Mouse (Mus musculus) layer of hippocampus, postnatal 36 days (tissue): ENCODE data around the gene Scamp2. TPM values are rescaled to one million over a fixed set of nuclear protein-coding genes. Genes with fewer than 3 reads are reported as not detected.

Experiments used
- DNase-seq, 2 experiments: peaks; one replicate each; pipeline ENCODE4 v3.0.0; 2022
- total RNA-seq, 2 experiments: library from RNA; stranded (reverse); gene quantifications; 2 replicates each; pipeline ENCODE4 v1.2.3; 2021

Scamp2 gene
- total RNA-seq, 2 experiments from 2014 or later, result 24.6 to 25.5 TPM

DNA sequence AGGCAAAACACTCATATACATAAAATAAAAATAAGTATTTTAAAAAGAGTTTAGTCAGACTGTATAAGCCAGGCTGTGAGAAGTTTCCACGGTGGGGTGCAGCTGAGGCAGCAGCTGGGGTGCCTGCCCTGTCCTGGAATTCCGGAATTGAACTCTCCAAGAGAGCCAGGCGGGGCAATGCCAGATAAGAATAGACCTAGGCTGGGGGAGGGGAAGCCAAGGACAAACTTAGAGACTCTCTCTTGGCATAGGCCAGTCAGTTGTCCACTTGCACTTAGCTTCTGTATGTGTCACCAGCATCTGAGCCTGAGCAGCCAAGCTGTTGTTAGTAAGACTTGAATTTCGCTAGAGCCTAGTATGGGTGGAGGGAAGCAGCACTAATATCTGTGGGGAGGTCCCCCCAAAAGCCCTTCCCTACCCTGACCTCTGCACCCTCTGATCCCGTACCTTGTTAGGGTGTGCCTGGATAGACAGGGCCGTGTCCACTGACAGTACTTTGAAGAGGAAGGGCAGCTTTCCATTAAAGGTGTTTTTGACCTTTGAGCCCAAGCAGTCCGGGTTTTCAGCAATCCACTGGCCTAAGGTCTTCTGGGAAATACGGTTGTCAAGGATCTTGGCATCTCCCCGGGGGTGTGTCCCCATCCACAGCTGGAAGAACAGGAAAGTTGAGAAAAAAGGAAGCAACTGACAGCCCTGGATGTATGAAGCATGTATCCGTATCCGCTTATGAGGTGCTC lies 10.4 kb upstream of the Scamp2 start:
- no peak for DNase-seq

DNA sequence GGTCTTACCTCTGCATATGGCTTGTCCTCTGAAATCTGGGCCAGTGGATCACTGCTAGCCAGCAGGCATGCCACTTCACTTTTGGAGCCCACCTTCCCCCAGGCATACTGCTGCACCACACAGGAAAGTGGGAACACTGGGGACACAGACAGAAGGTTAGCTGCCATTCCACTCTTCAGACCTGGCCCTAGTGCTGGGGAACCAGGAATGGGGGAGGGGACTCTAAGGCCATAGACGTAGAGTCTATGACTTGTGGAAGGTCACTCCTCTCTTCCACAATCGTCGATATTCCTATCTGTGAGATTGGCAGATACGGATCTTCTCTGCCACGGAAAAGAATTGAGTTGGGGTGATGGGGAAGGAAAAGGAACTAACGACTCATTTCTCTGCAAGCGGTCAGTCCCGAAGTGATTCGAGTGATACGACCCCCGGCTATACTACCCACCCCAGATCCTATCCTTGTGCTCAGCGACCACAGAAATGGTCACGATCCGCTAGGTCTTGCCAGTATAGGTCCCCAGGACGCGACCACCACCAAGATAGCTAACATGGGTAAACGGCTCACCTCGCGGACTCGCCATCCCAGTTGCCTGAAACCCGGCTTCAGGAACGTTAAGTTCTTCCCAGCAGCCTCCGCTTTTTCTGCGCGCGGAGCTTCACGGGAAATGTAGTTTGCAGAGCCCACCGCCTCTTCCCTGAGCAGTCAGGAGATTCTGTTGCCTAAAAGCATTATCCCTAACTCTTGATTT lies 8.4 kb upstream of the Scamp2 start, which contains the start of gene Mpi:
Mpi (minus strand) TSS at position 625 of the 749 bp plus-strand sequence.
- peak; percentile 77 to 78 for DNase-seq

- DNase-seq, result no peak
Measured at GRCm38 (mm10) chr9:57553119-57553518, 7.6 kb upstream of the Scamp2 start.

GRCm38 (mm10) chr9:57554753-57555152 lies 6.0 kb upstream of the Scamp2 start:
- no peak for DNase-seq

- no peak for DNase-seq
Measured at GRCm38 (mm10) chr9:57557215-57557614, 3.5 kb upstream of the Scamp2 start.

DNA sequence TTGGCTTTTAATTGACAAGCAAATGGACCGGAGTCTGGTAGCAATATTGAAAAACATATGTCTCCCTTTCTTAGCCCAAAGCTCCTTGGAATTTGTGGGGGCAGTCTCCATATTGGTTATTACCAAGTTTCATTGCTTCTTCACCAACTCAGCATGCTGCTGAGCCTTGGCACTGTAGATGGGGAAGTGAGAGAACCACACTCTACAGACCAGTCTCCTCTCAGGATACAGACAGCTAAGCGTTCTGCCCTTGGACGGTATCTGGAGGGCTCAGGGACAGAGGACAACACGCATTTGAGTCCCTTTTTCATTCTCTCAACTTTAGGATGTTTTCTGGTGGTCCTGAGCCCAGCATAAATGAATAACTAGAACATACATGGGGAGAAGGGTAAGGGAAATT lies 2.1 kb upstream of the Scamp2 start:
- no peak for DNase-seq

DNA sequence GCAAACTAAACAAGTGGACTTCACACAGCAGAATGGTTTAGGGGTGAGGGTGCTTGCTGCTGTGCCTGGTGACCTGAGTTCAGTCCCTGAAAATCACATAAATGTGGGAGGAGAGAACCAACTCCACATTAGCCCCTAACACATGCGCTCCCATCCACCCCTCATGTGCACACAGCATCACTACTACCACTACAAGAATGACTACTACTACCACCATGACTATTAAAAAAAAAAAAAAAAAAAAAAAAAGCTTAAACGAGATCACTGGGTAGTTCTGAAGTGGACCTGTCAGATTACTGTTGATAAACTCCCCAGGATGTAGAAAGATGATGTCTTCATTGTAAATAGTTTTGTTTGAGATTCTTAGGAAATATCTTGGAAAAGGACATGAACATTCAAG lies 1.2 kb upstream of the Scamp2 start:
- no peak for DNase-seq

DNA sequence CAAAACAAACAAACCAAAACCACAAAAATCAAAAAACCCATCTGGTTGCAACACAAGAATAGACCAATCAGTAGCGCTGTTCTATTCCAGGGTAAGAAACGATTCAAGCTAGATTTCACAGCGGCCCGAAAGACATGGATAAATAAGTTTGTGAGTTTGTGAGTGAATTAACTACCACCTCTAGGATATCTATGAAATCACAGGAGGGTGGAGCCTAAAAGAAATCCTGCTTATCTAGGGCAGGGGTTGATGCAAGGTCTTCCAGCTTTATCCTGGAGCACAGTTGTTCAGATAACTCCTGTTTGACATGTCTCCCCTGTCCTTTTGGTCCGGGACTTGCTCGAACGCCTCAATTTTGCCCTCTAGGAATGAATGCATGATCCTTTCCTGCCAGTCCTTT lies 480 bp upstream of the Scamp2 start:
- DNase-seq, result no peak

DNA sequence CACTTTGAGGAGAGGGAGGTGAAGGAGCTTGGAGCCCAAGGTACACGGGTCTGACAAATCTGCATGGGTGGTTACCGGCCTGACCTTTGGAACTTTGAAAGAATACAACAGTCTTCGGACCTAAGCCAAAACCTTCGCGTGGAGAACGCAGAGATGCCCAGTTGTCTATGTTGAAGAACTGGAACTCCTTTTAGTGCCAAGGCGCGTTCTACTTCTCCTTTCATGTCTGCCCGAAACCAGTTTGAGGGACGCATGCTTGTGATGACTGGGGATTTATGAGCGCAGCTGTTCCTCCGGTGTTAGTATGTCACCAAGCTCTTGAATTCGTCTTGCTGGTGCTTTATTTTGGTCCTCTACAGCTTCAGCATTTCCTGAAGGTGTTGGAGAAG lies 962 bp downstream of the Scamp2 start:
- no peak for DNase-seq

DNA sequence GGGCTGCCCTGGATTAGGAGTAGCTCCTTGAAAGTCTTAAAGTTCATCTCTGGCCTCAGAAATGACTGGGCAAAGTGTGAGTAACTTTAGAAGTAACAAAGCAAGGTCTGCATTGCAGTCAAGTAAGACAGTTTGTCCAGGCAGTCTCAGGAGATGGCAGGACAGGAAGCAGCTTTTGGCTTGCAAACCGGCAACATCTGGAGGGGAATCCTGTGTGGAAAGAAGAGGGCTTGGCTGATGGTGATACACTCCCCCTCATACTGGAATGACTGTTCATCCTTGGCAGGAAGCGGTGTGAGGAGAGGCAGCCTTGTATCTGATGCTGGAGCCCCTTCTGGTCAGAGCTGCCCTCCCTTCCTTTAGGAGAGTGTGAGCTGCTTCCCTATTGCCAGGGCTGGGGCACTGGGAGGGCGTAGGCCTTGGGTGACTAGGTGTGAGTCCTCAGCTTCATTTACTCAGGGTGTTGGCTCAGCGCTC lies 2.2 kb downstream of the Scamp2 start:
- DNase-seq, result no peak

- no peak for DNase-seq
Measured at GRCm38 (mm10) chr9:57564609-57565008, 3.9 kb downstream of the Scamp2 start.

DNA sequence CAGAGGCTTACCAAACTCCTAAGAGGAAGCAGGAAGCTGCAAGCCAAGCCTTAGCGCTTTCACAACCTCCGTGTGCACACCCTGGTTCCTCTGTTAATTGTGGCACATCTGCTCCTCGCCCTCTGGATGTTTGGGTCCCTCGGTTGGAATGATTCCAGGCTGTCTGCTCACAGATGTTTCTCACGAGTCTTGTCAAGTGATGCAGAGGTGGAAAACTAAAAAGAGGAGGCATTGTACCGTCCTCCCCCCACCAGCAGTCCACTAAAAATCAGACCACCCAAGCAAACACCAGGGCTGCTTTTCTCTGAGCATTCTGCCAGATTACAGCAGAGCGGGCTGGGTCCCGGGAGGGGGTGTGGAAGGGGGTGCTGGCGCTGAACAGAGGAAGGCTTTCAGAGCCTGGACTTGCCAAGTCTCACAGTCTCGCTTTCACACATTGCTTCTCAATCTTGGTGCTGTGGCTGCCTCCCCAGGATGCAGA lies 5.0 kb downstream of the Scamp2 start:
- DNase-seq, result peak; percentile 47 to 62

DNA sequence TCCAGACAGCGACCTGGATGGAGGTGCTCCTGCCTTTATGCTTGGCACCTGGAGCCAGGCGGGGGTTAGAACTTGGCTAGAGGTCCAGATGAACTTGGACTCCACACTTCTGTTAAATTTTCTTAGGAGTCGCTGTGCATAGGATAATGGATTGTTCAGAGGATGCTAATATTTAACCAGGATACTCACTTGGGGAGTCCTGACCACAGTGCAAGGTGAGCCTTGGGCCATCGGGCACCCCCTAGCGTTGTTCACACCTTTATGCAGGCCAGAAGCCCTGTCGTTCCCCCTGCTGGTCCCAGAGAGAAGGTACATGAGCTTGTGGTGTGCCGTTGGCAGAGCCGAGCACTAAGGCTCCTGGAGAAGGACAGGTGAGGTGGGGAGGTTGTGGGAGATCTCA lies 6.1 kb downstream of the Scamp2 start:
- DNase-seq, result no peak

GRCm38 (mm10) chr9:57568500-57568899 lies 7.8 kb downstream of the Scamp2 start:
- no peak for DNase-seq

- no peak for DNase-seq
Measured at GRCm38 (mm10) chr9:57574397-57574796, 13.7 kb downstream of the Scamp2 start.

- DNase-seq, result no peak
Measured at GRCm38 (mm10) chr9:57575577-57575976, 14.8 kb downstream of the Scamp2 start.

- no peak for DNase-seq
Measured at GRCm38 (mm10) chr9:57577144-57577849, 16.6 kb downstream of the Scamp2 start.

DNA sequence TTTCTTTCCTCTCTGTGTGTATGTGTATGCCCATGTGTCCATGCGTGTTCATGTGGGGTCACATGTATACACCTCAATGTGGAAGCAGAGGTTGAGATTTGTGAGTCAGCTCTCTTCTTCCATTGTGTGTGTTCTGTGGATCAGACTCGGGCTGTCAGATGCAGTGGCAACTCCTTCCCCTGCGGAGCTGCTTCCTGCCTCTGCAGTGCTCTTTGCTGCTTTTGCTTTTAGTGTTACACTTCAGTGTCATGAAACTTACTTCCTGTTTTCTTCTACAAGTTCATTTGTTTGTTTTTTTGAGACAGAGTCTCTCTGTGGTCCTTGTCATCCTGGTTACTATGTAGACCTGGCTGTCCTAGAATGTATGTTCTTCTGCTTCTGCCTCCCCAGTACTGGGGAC lies 24.2 kb downstream of the Scamp2 start:
- DNase-seq, result no peak

DNA sequence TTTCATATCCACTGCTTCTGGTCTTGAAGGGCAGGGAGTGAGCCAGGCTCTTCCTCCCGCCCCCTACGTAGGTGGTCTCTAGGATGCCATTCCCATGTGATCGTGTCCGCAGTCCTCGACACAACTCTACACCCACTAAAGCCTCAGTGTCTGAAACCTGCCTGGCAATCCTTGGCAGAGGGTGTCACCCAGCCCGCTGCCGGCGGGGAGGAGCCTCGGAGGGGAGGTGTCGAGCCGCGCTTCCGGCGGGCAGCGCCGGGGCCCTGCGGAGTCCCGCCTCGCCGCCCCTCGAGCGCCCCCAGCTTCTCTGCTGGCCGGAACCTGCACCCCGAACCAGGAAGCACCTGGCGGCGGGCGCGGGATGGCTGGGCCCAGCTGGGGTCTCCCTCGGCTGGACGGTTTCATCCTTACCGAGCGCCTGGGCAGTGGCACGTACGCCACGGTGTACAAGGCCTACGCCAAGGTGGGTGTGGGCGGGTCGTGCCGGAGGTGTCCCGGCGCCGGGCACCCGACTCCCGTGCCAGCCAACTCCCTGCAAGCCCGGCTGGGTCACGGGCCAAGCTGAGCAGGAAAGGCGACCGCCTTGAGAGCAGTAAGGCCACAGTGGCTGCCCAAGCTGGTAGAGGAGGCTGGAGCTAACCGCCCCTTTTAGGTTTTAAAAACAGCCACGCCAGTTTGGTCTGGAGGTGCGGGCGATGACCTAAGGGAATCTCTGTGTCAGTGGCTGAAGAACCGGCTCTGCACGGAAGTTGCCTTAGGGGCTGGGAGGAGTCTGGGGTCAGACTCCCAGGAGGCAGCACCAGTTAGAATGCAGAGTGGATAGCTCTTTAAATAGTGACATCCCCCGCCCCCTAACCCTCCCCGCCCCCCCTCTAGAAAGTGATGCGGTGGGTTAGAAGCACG lies 28.7 kb downstream of the Scamp2 start, which contains the start of gene Ulk3:
Ulk3 (plus strand) TSS at position 229 of the 903 bp plus-strand sequence.
- peak; percentile 77 to 78 for DNase-seq

GRCm38 (mm10) chr9:57590726-57591125 lies 30.0 kb downstream of the Scamp2 start:
- no peak for DNase-seq

GRCm38 (mm10) chr9:57593454-57594173 lies 32.9 kb downstream of the Scamp2 start:
- no peak for DNase-seq
